Mouse (Mus musculus) layer of hippocampus, adult 18-20 months (tissue): Measurements from ENCODE around the gene Ssr2. TPM values are rescaled to one million over a fixed set of nuclear protein-coding genes. Genes with fewer than 3 reads are reported as not detected.

ENCODE experiments used
- microRNA-seq, 2 experiments: library from miRNA; unstranded; fragments of <30 nt; microRNA quantifications; one replicate each; pipeline ENCODE4 v1.2.0; 2021
- total RNA-seq, 2 experiments: library from RNA; stranded (reverse); gene quantifications; 2 replicates each; pipeline ENCODE4 v1.2.3; 2021

Ssr2 gene
- total RNA-seq, 2 experiments from 2014 or later, result 91.5 to 97.2 TPM

Small RNAs within 50 kb of the gene (microRNA-seq; reads per million reads assigned to microRNA genes)
- gene Mir1905, result 0 to 0.20 reads per million in 2 experiments

Other genes with a start within 250 kb of the Ssr2 start
- gene Tmem79, start 239.7 kb upstream of the Ssr2 start, total RNA-seq, result 1 to 10 TPM; 1.5 to 2.3 TPM
- gene Smg5, start 239.6 kb upstream of the Ssr2 start, total RNA-seq, result 10 to 100 TPM; 64.5 to 65.7 TPM
- 10 to 100 TPM; 14.0 to 16.6 TPM for gene Paqr6, start 211.3 kb upstream of the Ssr2 start, total RNA-seq
- gene Bglap3, start 203.1 kb upstream of the Ssr2 start, total RNA-seq, result under 1 TPM; 0.23 to 0.97 TPM
- not detected for gene Bglap2, start 197.2 kb upstream of the Ssr2 start, total RNA-seq
- gene Bglap, start 191.4 kb upstream of the Ssr2 start, total RNA-seq, result not detected
- 1 to 10 TPM; 5.9 to 6.5 TPM for gene Pmf1, start 165.5 kb upstream of the Ssr2 start, total RNA-seq
- 10 to 100 TPM; 71.9 to 73.0 TPM for gene Slc25a44, start 150.7 kb upstream of the Ssr2 start, total RNA-seq
- gene Sema4a, start 114.7 kb upstream of the Ssr2 start, total RNA-seq, result 10 to 100 TPM; 40.4 to 41.5 TPM
- 10 to 100 TPM; 36.5 to 40.2 TPM for gene Lmna, start 65.9 kb upstream of the Ssr2 start, total RNA-seq
- 1 to 10 TPM; 2.0 to 2.2 TPM for gene Mex3a, start 43.5 kb upstream of the Ssr2 start, total RNA-seq
- not detected for gene Rab25, start 27.6 kb upstream of the Ssr2 start, total RNA-seq
- 100 to 1,000 TPM; 112 to 113 TPM for gene Lamtor2, start 22.8 kb upstream of the Ssr2 start, total RNA-seq
- gene Ubqln4, start 22.1 kb upstream of the Ssr2 start, total RNA-seq, result 100 to 1,000 TPM; 118 to 122 TPM
- 100 to 1,000 TPM; 237 to 255 TPM for gene Arhgef2, start 30.1 kb downstream of the Ssr2 start, total RNA-seq
- not detected for gene Rxfp4, start 77.3 kb downstream of the Ssr2 start, total RNA-seq
- 10 to 100 TPM; 49.3 to 59.6 TPM for gene Khdc4, start 109.9 kb downstream of the Ssr2 start, total RNA-seq
- gene Rit1, start 141.0 kb downstream of the Ssr2 start, total RNA-seq, result 10 to 100 TPM; 37.7 to 43.0 TPM
- 100 to 1,000 TPM; 501 to 519 TPM for gene Syt11, start 199.3 kb downstream of the Ssr2 start, total RNA-seq